Mouse (Mus musculus): ENCODE results near the gene 2310057J18Rik. TPM values are rescaled to one million over a fixed set of nuclear protein-coding genes. Genes with fewer than 3 reads are reported as not detected.
A peak's percentile ranks its signal among the peaks of the same experiment; 100 is the strongest.
"Not testable (repeated sequence)": the region's sequence is repeated elsewhere in the genome, so short reads cannot be mapped to it uniquely, and the experiment has no call there.

Gene 2310057J18Rik
- not detected in 2 replicates for polyA plus RNA-seq (2012; rRNA removed)

- no peaks in the 10 kb centered on the region for H3K4me1 ChIP-seq (ENCODE audit: control insufficient read depth, insufficient read depth, insufficient read length)
- DNase-seq (ENCODE audit: low read depth in 1 of 2, low spot score in 2 of 2), result no peak
- H3K4me3 ChIP-seq (ENCODE audit: extremely low read depth, insufficient read depth, insufficient read length), result no peak within 1 kb of the TSS
- no peak for TF ChIP-seq CTCF (IDR thresholded peaks at IDR 0.05; ENCODE audit: extremely low read depth, insufficient read depth, insufficient read length, insufficient replicate concordance)
- WGBS, result 86% methylated on average over 3 of the region's 3 CpGs
- H3K27me3 ChIP-seq (ENCODE audit: control insufficient read depth, insufficient read depth, low read length), result no peaks in the 10 kb centered on the region
- H3K27ac ChIP-seq (ENCODE audit: insufficient read depth, low read length), result no peak within 1 kb of the TSS
- H3K36me3 ChIP-seq (ENCODE audit: control insufficient read depth, insufficient read depth, low read length), result no peaks in the 10 kb centered on the region
These were observed at the start of gene 2310057J18Rik for GRCm38 (mm10) chr10:28986203-28986602. 2310057J18Rik (minus strand) TSS chr10:28986303.

GRCm38 (mm10) chr10:29029960-29030359 lies 43.9 kb upstream of the 2310057J18Rik start:
- not testable (repeated sequence) for H3K4me1 ChIP-seq (ENCODE audit: control insufficient read depth, insufficient read depth, insufficient read length); H3K36me3 ChIP-seq (ENCODE audit: control insufficient read depth, insufficient read depth, low read length); DNase-seq (ENCODE audit: low read depth in 1 of 2, low spot score in 2 of 2); H3K27ac ChIP-seq (ENCODE audit: insufficient read depth, low read length); H3K27me3 ChIP-seq (ENCODE audit: control insufficient read depth, insufficient read depth, low read length); H3K4me3 ChIP-seq (ENCODE audit: extremely low read depth, insufficient read depth, insufficient read length)
- 87% methylated on average over 11 of the region's 20 CpGs for WGBS

GRCm38 (mm10) chr10:29019496-29020270 lies 33.6 kb upstream of the 2310057J18Rik start:
- no peaks in the 10 kb centered on the region for H3K36me3 ChIP-seq (ENCODE audit: control insufficient read depth, insufficient read depth, low read length)
- 86% methylated on average over 7 of the region's 7 CpGs for WGBS
- H3K27ac ChIP-seq (ENCODE audit: insufficient read depth, low read length), result no peak overlapping the region
- no peak for DNase-seq (ENCODE audit: low read depth in 1 of 2, low spot score in 2 of 2)
- TF ChIP-seq CTCF (IDR thresholded peaks at IDR 0.05; ENCODE audit: extremely low read depth, insufficient read depth, insufficient read length, insufficient replicate concordance) (no peak), POLR2A (IDR thresholded peaks at IDR 0.05; ENCODE audit: low read depth, low read length) (no peak)
- no peaks in the 10 kb centered on the region for H3K4me1 ChIP-seq (ENCODE audit: control insufficient read depth, insufficient read depth, insufficient read length)
- no peaks in the 10 kb centered on the region for H3K27me3 ChIP-seq (ENCODE audit: control insufficient read depth, insufficient read depth, low read length)
- H3K4me3 ChIP-seq (ENCODE audit: extremely low read depth, insufficient read depth, insufficient read length), result no peak overlapping the region

- Histone ChIP-seq H3K27me3 (ENCODE audit: control insufficient read depth, insufficient read depth, low read length) (no peaks in the 10 kb centered on the region), H3K4me3 (ENCODE audit: extremely low read depth, insufficient read depth, insufficient read length) (no peak overlapping the region), H3K27ac (ENCODE audit: insufficient read depth, low read length) (no peak overlapping the region), H3K36me3 (ENCODE audit: control insufficient read depth, insufficient read depth, low read length) (no peaks in the 10 kb centered on the region), H3K4me1 (ENCODE audit: control insufficient read depth, insufficient read depth, insufficient read length) (no peaks in the 10 kb centered on the region)
- TF ChIP-seq CTCF (IDR thresholded peaks at IDR 0.05; ENCODE audit: extremely low read depth, insufficient read depth, insufficient read length, insufficient replicate concordance) (no peak), POLR2A (IDR thresholded peaks at IDR 0.05; ENCODE audit: low read depth, low read length) (no peak)
- no peak for DNase-seq (ENCODE audit: low read depth in 1 of 2, low spot score in 2 of 2)
These were observed 11.7 kb upstream of the 2310057J18Rik start for GRCm38 (mm10) chr10:28997776-28998175.

GRCm38 (mm10) chr10:28988990-28989389 lies 2.9 kb upstream of the 2310057J18Rik start:
- Histone ChIP-seq H3K27me3 (ENCODE audit: control insufficient read depth, insufficient read depth, low read length) (no peaks in the 10 kb centered on the region), H3K4me3 (ENCODE audit: extremely low read depth, insufficient read depth, insufficient read length) (no peak overlapping the region), H3K27ac (ENCODE audit: insufficient read depth, low read length) (no peak overlapping the region), H3K4me1 (ENCODE audit: control insufficient read depth, insufficient read depth, insufficient read length) (no peaks in the 10 kb centered on the region), H3K36me3 (ENCODE audit: control insufficient read depth, insufficient read depth, low read length) (no peaks in the 10 kb centered on the region)
- no peak for TF ChIP-seq POLR2A (IDR thresholded peaks at IDR 0.05; ENCODE audit: low read depth, low read length)
- DNase-seq (ENCODE audit: low read depth in 1 of 2, low spot score in 2 of 2), result no peak
- 77% methylated on average over 2 of the region's 2 CpGs for WGBS

- no peak for TF ChIP-seq POLR2A (IDR thresholded peaks at IDR 0.05; ENCODE audit: low read depth, low read length)
- TF ChIP-seq CTCF (IDR thresholded peaks at IDR 0.05; ENCODE audit: extremely low read depth, insufficient read depth, insufficient read length, insufficient replicate concordance), result no peak
- 76% methylated on average over 1 of the region's 1 CpGs for WGBS
- no peaks in the 10 kb centered on the region for H3K27me3 ChIP-seq (ENCODE audit: control insufficient read depth, insufficient read depth, low read length)
- H3K4me1 ChIP-seq (ENCODE audit: control insufficient read depth, insufficient read depth, insufficient read length), result no peaks in the 10 kb centered on the region
- no peaks in the 10 kb centered on the region for H3K36me3 ChIP-seq (ENCODE audit: control insufficient read depth, insufficient read depth, low read length)
- no peak overlapping the region for H3K27ac ChIP-seq (ENCODE audit: insufficient read depth, low read length)
- no peak overlapping the region for H3K4me3 ChIP-seq (ENCODE audit: extremely low read depth, insufficient read depth, insufficient read length)
- no peak for DNase-seq (ENCODE audit: low read depth in 1 of 2, low spot score in 2 of 2)
These were observed 17.9 kb downstream of the 2310057J18Rik start for GRCm38 (mm10) chr10:28968189-28968588.

GRCm38 (mm10) chr10:28955138-28955537 lies 31.0 kb downstream of the 2310057J18Rik start:
- no peaks in the 10 kb centered on the region for H3K4me1 ChIP-seq (ENCODE audit: control insufficient read depth, insufficient read depth, insufficient read length)
- H3K27me3 ChIP-seq (ENCODE audit: control insufficient read depth, insufficient read depth, low read length), result no peaks in the 10 kb centered on the region
- no peak overlapping the region for H3K27ac ChIP-seq (ENCODE audit: insufficient read depth, low read length)
- H3K4me3 ChIP-seq (ENCODE audit: extremely low read depth, insufficient read depth, insufficient read length), result no peak overlapping the region
- TF ChIP-seq POLR2A (IDR thresholded peaks at IDR 0.05; ENCODE audit: low read depth, low read length) (no peak), CTCF (IDR thresholded peaks at IDR 0.05; ENCODE audit: extremely low read depth, insufficient read depth, insufficient read length, insufficient replicate concordance) (peak; percentile 28; the same call in 1 of the 2 replicates)
- 44% methylated on average over 4 of the region's 4 CpGs for WGBS
- no peaks in the 10 kb centered on the region for H3K36me3 ChIP-seq (ENCODE audit: control insufficient read depth, insufficient read depth, low read length)
- DNase-seq (ENCODE audit: low read depth in 1 of 2, low spot score in 2 of 2), result no peak

Data from spleen, adult 2 months (tissue).